Mouse (Mus musculus): ENCODE measurements at regions not wholly inside any gene's neighbourhood (a gene's known extent, or its start where the extent isn't known, plus 50 kb on each side); places are given as distances from the start of the nearest gene placed in this dataset.

DNA sequence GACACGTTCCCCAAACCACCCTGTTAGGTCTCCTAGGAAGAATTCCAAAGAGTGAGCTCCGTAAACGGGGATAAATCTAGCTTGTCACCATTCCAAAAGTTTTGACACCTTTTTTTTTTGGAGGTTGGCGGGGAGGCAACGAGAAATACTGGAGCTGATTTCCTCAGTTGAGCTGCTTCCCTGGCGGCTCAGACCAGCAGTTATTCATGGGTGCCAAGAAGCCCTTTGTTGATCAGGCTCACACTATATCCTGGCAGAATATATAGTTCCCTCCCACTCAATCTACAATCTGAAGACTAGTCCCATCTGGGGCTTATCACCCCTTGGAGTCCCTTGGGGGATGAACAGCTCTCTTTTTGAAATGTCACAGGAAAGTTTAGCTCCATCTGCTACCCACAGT lies 77.5 kb upstream of the Tiam2 start:
- Histone ChIP-seq H3K36me3 (peaks cover 6% of the 10 kb centered on the region; the same call in 1 of the 2 replicates), H3K9me3 (no peaks in the 10 kb centered on the region), H3K4me2 (no peak overlapping the region), H3K9ac (no peak overlapping the region), H3K4me3 (no peak overlapping the region), H3K27ac (replicated peaks) (no peak overlapping the region), H3K4me1 (peaks cover 60% of the 10 kb centered on the region), H3K27me3 (replicated peaks) (no peaks in the 10 kb centered on the region)
- 51% methylated on average over 6 of the region's 6 CpGs for WGBS
- ATAC-seq (ENCODE audit: extremely low read depth, insufficient number of reproducible peaks, low FRiP score, low TSS enrichment): no peak

GRCm38 (mm10) chr17:3249320-3249719 lies 77.1 kb upstream of the Tiam2 start:
- Histone ChIP-seq H3K36me3 (peaks cover 6% of the 10 kb centered on the region; the same call in 1 of the 2 replicates), H3K4me3 (no peak overlapping the region), H3K9ac (no peak overlapping the region), H3K27me3 (replicated peaks) (no peaks in the 10 kb centered on the region), H3K9me3 (no peaks in the 10 kb centered on the region), H3K4me1 (peaks cover 56% of the 10 kb centered on the region), H3K27ac (replicated peaks) (no peak overlapping the region), H3K4me2 (no peak overlapping the region)
- no peak for ATAC-seq (ENCODE audit: extremely low read depth, insufficient number of reproducible peaks, low FRiP score, low TSS enrichment)
- WGBS: 71% methylated on average over 7 of the region's 7 CpGs

DNA sequence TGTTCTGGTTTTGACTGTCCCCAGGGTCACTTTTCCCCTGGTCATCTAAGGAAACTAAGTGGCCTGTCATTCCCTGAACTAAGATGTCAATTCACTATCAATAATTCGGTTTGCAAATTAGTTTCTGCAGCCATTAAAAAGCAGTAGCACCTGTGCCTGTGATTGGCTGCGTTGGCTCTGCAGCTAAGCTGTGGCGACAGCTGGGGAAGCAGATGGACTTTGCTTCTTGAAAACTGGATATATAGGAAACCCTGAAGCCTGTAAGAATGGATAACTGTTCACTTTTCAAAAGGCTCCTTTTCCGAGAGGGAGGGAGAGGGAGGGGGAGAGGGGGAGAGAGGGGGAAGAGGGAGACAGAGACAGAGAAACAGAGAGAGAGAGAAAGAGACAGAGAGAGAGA lies 75.2 kb upstream of the Tiam2 start:
- no peak for ATAC-seq (ENCODE audit: extremely low read depth, insufficient number of reproducible peaks, low FRiP score, low TSS enrichment)
- 89% methylated on average over 4 of the region's 4 CpGs for WGBS
- Histone ChIP-seq H3K4me1 (peaks cover 37% of the 10 kb centered on the region), H3K9me3 (no peaks in the 10 kb centered on the region), H3K9ac (no peak overlapping the region), H3K36me3 (peaks cover 6% of the 10 kb centered on the region; the same call in 1 of the 2 replicates), H3K4me2 (no peak overlapping the region), H3K27ac (replicated peaks) (no peak overlapping the region), H3K4me3 (no peak overlapping the region), H3K27me3 (replicated peaks) (no peaks in the 10 kb centered on the region)

- 93% methylated on average over 5 of the region's 5 CpGs for WGBS
- Histone ChIP-seq H3K27me3 (replicated peaks) (no peaks in the 10 kb centered on the region), H3K36me3 (peaks cover 13% of the 10 kb centered on the region), H3K9me3 (no peaks in the 10 kb centered on the region), H3K9ac (no peak overlapping the region), H3K4me2 (no peak overlapping the region), H3K4me3 (no peak overlapping the region), H3K27ac (replicated peaks) (no peak overlapping the region), H3K4me1 (peaks cover 29% of the 10 kb centered on the region)
- no peak for ATAC-seq (ENCODE audit: extremely low read depth, insufficient number of reproducible peaks, low FRiP score, low TSS enrichment)
Observed at GRCm38 (mm10) chr17:3251966-3252365, 74.4 kb upstream of the Tiam2 start.

GRCm38 (mm10) chr17:3253508-3254176 lies 72.7 kb upstream of the Tiam2 start:
- H3K27ac ChIP-seq (replicated peaks): no peak overlapping the region
- H3K9me3 ChIP-seq: no peaks in the 10 kb centered on the region
- H3K4me2 ChIP-seq: no peak overlapping the region
- H3K27me3 ChIP-seq (replicated peaks): no peaks in the 10 kb centered on the region
- WGBS: 90% methylated on average over 10 of the region's 10 CpGs
- H3K4me3 ChIP-seq: no peak overlapping the region
- peaks cover 17% of the 10 kb centered on the region for H3K36me3 ChIP-seq
- peaks cover 17% of the 10 kb centered on the region for H3K4me1 ChIP-seq
- no peak overlapping the region for H3K9ac ChIP-seq
- no peak for ATAC-seq (ENCODE audit: extremely low read depth, insufficient number of reproducible peaks, low FRiP score, low TSS enrichment)

DNA sequence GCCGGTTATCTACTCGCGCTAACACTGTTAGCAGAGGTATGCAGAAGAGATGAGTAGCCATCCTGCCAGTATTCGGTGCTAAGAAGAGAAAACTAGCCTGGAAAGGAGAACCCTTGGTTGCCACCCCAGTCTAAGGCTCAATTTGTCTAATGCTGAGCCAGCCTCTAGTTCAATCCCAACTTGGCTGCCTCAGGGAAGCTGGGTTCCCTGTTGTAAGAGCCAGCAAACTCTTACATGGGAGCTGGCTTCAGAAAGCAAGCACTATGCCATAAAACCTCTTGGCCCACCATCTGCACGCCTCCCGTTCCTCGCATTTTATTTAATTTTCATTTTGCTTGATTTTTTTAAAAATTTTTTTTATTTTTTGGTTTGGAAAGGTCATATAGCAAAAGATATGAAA lies 69.6 kb upstream of the Tiam2 start:
- WGBS: 83% methylated on average over 7 of the region's 7 CpGs
- Histone ChIP-seq H3K4me3 (no peak overlapping the region), H3K27me3 (replicated peaks) (no peaks in the 10 kb centered on the region), H3K9me3 (no peaks in the 10 kb centered on the region), H3K4me1 (peaks cover 10% of the 10 kb centered on the region; the same call in 1 of the 2 replicates), H3K9ac (no peak overlapping the region), H3K4me2 (no peak overlapping the region), H3K36me3 (peaks cover 12% of the 10 kb centered on the region), H3K27ac (replicated peaks) (no peak overlapping the region)
- ATAC-seq (ENCODE audit: extremely low read depth, insufficient number of reproducible peaks, low FRiP score, low TSS enrichment): no peak

GRCm38 (mm10) chr17:3258811-3259510 lies 67.4 kb upstream of the Tiam2 start:
- peaks cover 12% of the 10 kb centered on the region for H3K36me3 ChIP-seq
- no peak overlapping the region for H3K4me2 ChIP-seq
- H3K9ac ChIP-seq: no peak overlapping the region
- no peak for ATAC-seq (ENCODE audit: extremely low read depth, insufficient number of reproducible peaks, low FRiP score, low TSS enrichment)
- H3K4me3 ChIP-seq: no peak overlapping the region
- no peak overlapping the region for H3K27ac ChIP-seq (replicated peaks)
- H3K27me3 ChIP-seq (replicated peaks): no peaks in the 10 kb centered on the region
- H3K9me3 ChIP-seq: no peaks in the 10 kb centered on the region
- 0 out of 2 replicates have a peak, but pooled peaks cover 2% of the 10 kb centered on the region for H3K4me1 ChIP-seq
- WGBS: 82% methylated on average over 9 of the region's 9 CpGs

GRCm38 (mm10) chr17:3260796-3261195 lies 65.6 kb upstream of the Tiam2 start:
- Histone ChIP-seq H3K4me2 (no peak overlapping the region), H3K9me3 (no peaks in the 10 kb centered on the region), H3K27me3 (replicated peaks) (no peaks in the 10 kb centered on the region), H3K36me3 (peaks cover 12% of the 10 kb centered on the region), H3K27ac (replicated peaks) (no peak overlapping the region), H3K4me3 (no peak overlapping the region), H3K9ac (no peak overlapping the region), H3K4me1 (0 out of 2 replicates have a peak, but pooled peaks cover 2% of the 10 kb centered on the region)
- no peak for ATAC-seq (ENCODE audit: extremely low read depth, insufficient number of reproducible peaks, low FRiP score, low TSS enrichment)
- 80% methylated on average over 11 of the region's 11 CpGs for WGBS

- Histone ChIP-seq H3K27me3 (replicated peaks) (no peaks in the 10 kb centered on the region), H3K9me3 (no peaks in the 10 kb centered on the region), H3K4me1 (peaks cover 22% of the 10 kb centered on the region), H3K27ac (replicated peaks) (no peak overlapping the region), H3K4me2 (peak overlapping the region; percentile 24; the same call in 1 of the 2 replicates), H3K4me3 (no peak overlapping the region), H3K36me3 (no peaks in the 10 kb centered on the region), H3K9ac (peak overlapping the region; percentile 58; the same call in 1 of the 2 replicates)
- WGBS: 23% methylated on average over 22 of the region's 22 CpGs
- no peak for ATAC-seq (ENCODE audit: extremely low read depth, insufficient number of reproducible peaks, low FRiP score, low TSS enrichment)
Observed at GRCm38 (mm10) chr17:3273108-3274091, 53.0 kb upstream of the Tiam2 start.

DNA sequence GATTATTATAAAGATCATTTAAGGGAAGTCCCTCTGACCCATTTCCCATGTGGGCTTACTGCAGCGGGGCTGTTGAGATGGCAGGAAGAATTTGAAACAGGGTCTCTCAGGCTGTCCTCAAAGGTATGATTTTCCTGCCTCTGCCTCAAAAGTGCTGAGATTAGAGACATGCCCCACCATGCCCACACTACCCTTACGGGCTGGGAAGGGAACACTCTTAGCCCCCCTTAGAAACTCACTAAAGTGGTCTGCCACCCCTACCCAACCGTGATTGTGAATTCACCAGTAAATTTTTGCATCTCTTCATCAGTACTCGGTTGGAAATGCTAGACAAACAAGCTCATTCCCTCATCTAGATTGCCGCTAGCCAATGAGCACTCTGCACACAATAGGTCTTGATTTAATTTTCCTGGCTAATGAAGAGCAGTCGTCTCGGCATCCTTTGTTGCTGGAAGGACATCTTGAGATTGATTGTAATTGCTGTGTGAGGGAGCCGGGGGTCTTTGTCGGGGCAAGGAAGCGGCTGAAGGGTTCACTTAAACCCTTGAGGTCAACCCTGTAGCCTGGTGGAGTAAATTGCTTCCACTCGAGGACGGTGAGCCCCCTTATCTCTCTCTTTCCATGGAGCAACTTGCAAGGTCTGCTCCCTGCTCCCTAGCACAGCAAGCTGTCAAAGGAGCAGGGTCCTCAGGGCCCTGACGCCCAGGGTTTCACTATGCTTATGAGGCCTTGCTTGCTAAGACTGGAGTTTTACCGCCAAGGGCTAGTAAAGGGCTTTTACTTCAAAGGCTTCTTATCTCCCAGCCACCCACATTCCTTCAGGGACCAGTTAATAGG lies 51.7 kb upstream of the Tiam2 start:
- no peak overlapping the region for H3K27ac ChIP-seq (replicated peaks)
- WGBS: 28% methylated on average over 14 of the region's 14 CpGs

More for the DNA sequence above, 51.7 kb upstream of the Tiam2 start:
- peaks cover 28% of the 10 kb centered on the region for H3K4me1 ChIP-seq
- no peaks in the 10 kb centered on the region for H3K9me3 ChIP-seq
- no peak for ATAC-seq (ENCODE audit: extremely low read depth, insufficient number of reproducible peaks, low FRiP score, low TSS enrichment)
- no peak overlapping the region for H3K4me2 ChIP-seq
- no peak overlapping the region for H3K4me3 ChIP-seq
- H3K9ac ChIP-seq: peak overlapping the region; percentile 58; the same call in 1 of the 2 replicates
- H3K27me3 ChIP-seq (replicated peaks): no peaks in the 10 kb centered on the region
- no peaks in the 10 kb centered on the region for H3K36me3 ChIP-seq
